Mouse (Mus musculus) olfactory bulb, adult 2 months (tissue): Measurements from ENCODE around the gene Rfk. TPM values are rescaled to one million over a fixed set of nuclear protein-coding genes. Genes with fewer than 3 reads are reported as not detected.

Experiments
- H3K27ac ChIP-seq: fragments of 200-500 bp; 2 replicates; pipeline ENCODE4 v1.5.1; 2012; ENCODE audit warnings: low read depth, low read length; ENCODE audit not compliant: insufficient read depth
- H3K4me1 ChIP-seq: fragments of 200-500 bp; 2 replicates; pipeline ENCODE4 v1.6.1; 2012; ENCODE audit warnings: low read length; ENCODE audit not compliant: control insufficient read depth, insufficient read depth
- H3K4me3 ChIP-seq: fragments of 200-500 bp; 2 replicates; pipeline ENCODE4 v1.5.1; 2012; ENCODE audit warnings: mild to moderate bottlenecking, low read depth, low read length, moderate library complexity; ENCODE audit not compliant: insufficient read depth
- CTCF ChIP-seq: fragments of 200-500 bp; IDR thresholded peaks from 2 replicates; pipeline ENCODE4 v1.5.1; 2012; ENCODE audit warnings: low read depth, mild to moderate bottlenecking, low read length, moderate library complexity; ENCODE audit not compliant: insufficient read depth
- POLR2A ChIP-seq: fragments of 200-500 bp; IDR thresholded peaks from 2 replicates; pipeline ENCODE4 v1.6.1; 2012; ENCODE audit warnings: mild to moderate bottlenecking, low read depth, low read length, moderate library complexity; ENCODE audit not compliant: insufficient read depth
- WGBS: fragments of 180-500 bp; shearing (Covaris S2); methylation state at CpG from one replicate; pipeline ENCODE4 v1.1.7; 2018; 5-methylcytosine and 5-hydroxymethylcytosine counted together
- polyA plus RNA-seq: library from polyadenylated mRNA; stranded (reverse); fragments of >200 nt; gene quantifications from 2 replicates; pipeline ENCODE4 v1.2.4, GENCODE M21; 2012; ENCODE audit warnings: low replicate concordance; ENCODE audit not compliant: missing spikeins, insufficient read depth, insufficient read length

Rfk gene
- polyA plus RNA-seq, 1 experiment, result not detected

GRCm38 (mm10) chr19:17396802-17397201 is 3.0 kb downstream of the Rfk start:
- TF ChIP-seq POLR2A (no peak), CTCF (no peak)
- Histone ChIP-seq H3K4me1 (0 out of 2 replicates have a peak, but pooled peaks cover 2% of the 10 kb centered on the region), H3K4me3 (no peak overlapping the region), H3K27ac (no peak overlapping the region)
- WGBS, result 89% methylated on average over 4 of the region's 4 CpGs

- 80% methylated on average over 5 of the region's 5 CpGs for WGBS
- H3K4me3 ChIP-seq, result no peak overlapping the region
- TF ChIP-seq POLR2A, result no peak
These were observed 4.1 kb downstream of the Rfk start for GRCm38 (mm10) chr19:17397922-17398321.

DNA sequence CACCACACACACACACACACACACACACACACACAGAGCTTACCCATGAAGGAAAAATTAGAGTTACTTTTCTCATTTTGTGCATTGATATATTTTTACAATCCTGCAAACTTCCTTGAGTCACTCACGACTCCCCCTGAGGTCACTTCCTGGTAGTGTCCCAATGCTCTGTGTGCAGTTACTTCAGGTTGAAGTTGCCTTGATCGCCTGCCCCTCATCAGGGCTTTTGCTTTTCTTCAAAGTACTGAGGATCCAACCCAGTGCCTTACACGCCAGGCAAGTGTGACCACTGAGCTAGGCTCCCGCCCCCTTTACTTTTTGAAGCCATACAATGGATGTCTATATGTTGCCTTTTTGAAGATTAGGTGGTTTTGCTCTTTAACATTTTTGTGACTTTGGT is 6.1 kb downstream of the Rfk start:
- Histone ChIP-seq H3K4me3 (no peak overlapping the region), H3K27ac (no peak overlapping the region), H3K4me1 (0 out of 2 replicates have a peak, but pooled peaks cover 2% of the 10 kb centered on the region)
- WGBS, result 91% methylated on average over 4 of the region's 4 CpGs
- TF ChIP-seq POLR2A (no peak), CTCF (no peak)

More at GRCm38 (mm10) chr19:17397922-17398321, 4.1 kb downstream of the Rfk start:
- Histone ChIP-seq H3K27ac (no peak overlapping the region), H3K4me1 (0 out of 2 replicates have a peak, but pooled peaks cover 2% of the 10 kb centered on the region)

DNA sequence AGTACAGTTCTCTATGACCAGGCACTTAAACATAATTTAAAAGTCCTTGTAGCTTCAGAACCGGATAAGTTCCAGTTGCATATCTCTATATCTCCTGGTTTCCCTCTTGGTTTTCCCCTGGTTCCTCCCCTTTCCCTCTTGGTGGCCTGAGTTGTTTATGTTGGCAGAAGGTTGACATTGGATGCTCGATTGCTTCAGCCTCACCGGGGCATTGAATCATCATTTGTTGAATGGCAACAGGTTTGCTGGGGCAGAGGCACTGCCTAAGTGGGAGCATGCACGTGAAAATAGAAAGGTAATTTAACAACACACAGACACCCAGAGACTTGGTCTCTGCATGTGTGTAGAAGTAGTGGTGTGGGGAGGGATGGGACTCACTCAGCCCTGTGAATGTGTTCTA is 6.7 kb downstream of the Rfk start:
- Histone ChIP-seq H3K4me1 (0 out of 2 replicates have a peak, but pooled peaks cover 2% of the 10 kb centered on the region), H3K27ac (no peak overlapping the region), H3K4me3 (no peak overlapping the region)
- WGBS, result 80% methylated on average over 4 of the region's 4 CpGs
- no peak for TF ChIP-seq POLR2A
- TF ChIP-seq CTCF, result no peak

DNA sequence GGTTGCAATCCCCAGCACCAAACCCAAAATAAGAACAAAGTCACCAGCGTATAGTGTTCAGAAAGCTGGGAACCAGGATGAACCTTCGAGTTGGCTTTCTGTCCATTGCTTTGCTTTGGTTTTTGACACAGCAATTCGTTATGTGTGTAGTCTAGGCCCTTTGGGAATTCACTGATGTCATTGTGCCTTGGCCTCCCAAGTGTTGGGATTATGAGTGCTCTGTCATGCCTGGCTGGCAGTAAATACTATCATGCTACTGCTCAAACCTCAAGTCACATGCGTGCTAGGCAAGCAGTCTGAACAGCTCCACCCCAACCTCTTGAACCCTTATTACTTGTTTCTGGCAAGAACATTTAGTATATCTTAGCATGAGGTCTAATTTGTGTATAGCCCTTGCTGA is 9.3 kb downstream of the Rfk start:
- TF ChIP-seq CTCF (no peak), POLR2A (no peak)

GRCm38 (mm10) chr19:17406823-17407222 is 13.0 kb downstream of the Rfk start:
- no peak for TF ChIP-seq POLR2A
- no peak for TF ChIP-seq CTCF
- Histone ChIP-seq H3K4me1 (no peaks in the 10 kb centered on the region), H3K4me3 (no peak overlapping the region), H3K27ac (no peak overlapping the region)
- WGBS, result 93% methylated on average over 5 of the region's 5 CpGs

More for the DNA sequence above, 9.3 kb downstream of the Rfk start:
- Histone ChIP-seq H3K4me3 (no peak overlapping the region), H3K27ac (no peak overlapping the region), H3K4me1 (no peaks in the 10 kb centered on the region)
- WGBS, result 87% methylated on average over 4 of the region's 4 CpGs

GRCm38 (mm10) chr19:17408591-17408990 is 14.7 kb downstream of the Rfk start:
- Histone ChIP-seq H3K27ac (no peak overlapping the region), H3K4me3 (no peak overlapping the region), H3K4me1 (no peaks in the 10 kb centered on the region)
- TF ChIP-seq POLR2A (no peak), CTCF (no peak)

DNA sequence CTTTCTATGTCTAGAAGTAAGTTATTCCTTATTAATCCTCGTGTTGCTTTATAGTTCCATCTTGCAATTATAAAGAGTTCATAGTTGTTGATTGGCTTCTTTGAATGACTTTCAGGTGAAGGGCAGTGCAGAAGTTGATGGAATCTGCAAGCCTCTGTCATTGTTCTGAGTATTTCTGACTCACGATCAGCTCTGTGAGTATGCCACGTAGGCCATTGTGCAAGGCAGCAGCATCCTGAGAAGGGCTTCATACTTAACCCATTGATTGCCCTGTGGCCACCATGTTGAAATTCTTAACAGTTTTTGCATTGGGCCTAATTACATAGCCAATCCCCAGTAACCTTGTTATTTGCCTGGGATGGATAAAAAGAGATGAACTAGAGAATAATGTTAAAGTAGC is 15.5 kb downstream of the Rfk start:
- H3K4me3 ChIP-seq, result no peak overlapping the region
- TF ChIP-seq CTCF (no peak), POLR2A (no peak)
- no peaks in the 10 kb centered on the region for H3K4me1 ChIP-seq
- 69% methylated on average over 3 of the region's 3 CpGs for WGBS
- H3K27ac ChIP-seq, result no peak overlapping the region

GRCm38 (mm10) chr19:17410465-17411065 is 16.7 kb downstream of the Rfk start:
- TF ChIP-seq POLR2A (no peak), CTCF (no peak)
- H3K4me1 ChIP-seq, result no peaks in the 10 kb centered on the region
- 93% methylated on average over 5 of the region's 5 CpGs for WGBS
- H3K4me3 ChIP-seq, result no peak overlapping the region
- no peak overlapping the region for H3K27ac ChIP-seq
